Mouse (Mus musculus) adrenal gland, postnatal 14 days (tissue): ENCODE measurements around the gene Paxx. TPM values are rescaled to one million over a fixed set of nuclear protein-coding genes. Genes with fewer than 3 reads are reported as not detected.
"Not testable (repeated sequence)": the region's sequence is repeated elsewhere in the genome, so short reads cannot be mapped to it uniquely, and the experiment has no call there.

Experiments used
- DNase-seq: peaks from one replicate; pipeline ENCODE4 v3.0.0; 2021; ENCODE audit warnings: mixed read lengths
- total RNA-seq: library from RNA; stranded (reverse); gene quantifications from 2 replicates; pipeline ENCODE4 v1.2.3, GENCODE M21; 2021

Gene Paxx
- total RNA-seq, 1 experiment from 2014 or later = 36.2 TPM

DNA sequence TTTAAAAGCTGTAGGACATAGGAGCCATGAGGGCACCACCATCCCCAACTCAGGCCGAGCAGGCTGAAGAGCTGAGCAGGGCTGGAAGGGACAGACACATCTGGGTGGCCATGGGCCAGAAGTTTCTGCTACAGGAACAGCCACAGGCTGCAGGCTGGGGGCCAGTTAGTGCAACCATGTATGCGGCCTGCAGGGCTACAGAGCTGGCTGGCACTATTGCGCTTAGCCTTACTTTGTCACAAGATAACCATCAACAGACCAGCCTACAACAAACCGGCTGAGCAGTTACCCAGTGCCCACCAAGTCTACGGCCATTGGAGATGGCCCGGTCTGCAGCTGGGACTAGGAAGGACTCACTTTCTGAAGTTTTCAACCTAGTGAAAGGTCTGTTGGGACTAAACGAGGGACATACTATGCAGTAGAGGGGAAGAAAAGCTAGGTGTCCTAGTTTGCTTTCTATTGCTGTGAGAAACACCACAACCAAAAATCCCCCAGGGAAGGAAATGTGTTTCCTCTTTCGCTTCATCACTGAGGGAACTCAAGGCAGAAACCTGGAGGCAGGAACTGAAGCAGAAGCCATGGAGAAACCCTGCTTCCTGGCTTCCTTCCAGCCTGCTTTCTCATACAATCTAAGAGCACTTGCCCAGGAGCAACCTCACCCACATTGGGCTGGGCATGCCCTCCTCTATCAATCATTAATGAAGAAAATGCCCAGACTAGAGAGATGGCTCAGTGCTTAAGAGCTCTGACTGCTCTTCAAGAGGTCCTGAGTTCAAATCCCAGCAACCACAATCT, 9.8 kb downstream of the Paxx start:
- DNase-seq = no peak

DNA sequence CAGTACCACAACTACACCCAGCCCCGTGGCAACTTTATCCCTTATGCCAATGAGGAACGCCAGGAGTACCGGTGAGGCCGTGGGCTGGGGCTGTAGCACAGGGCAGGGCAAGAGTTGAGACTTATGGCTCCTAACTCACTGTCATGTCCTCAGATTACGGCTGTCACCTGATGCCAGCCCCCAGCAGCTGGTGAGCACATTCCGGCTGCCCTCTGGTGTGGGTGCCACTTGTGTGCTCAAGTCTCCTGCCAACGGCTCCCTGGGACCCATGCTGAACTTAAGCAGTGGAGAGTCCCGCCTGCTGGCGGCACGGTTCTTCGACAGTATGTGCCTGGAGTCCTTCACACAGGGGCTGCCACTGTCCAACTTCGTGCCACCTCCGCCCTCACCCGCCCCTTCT, 18.2 kb downstream of the Paxx start:
- DNase-seq = no peak

DNA sequence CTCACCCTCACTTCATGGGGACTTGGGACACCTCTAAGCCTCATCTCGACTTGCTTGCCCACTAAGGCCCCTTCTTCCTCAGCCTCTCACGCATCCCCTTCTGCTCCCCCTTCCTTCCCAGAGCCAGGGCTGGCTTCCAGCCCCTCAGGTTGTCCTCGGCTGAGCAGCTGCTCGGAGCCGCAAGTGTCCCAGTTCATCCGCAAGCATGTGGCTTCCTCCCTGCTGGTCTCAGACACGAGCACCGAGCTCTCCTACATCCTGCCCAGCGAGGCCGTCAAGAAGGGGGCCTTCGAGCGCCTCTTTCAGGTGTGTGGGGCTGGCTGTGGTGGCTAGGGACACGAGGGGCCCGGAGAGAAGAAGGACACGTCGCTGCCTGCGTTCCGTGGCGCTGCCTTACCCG, 19.8 kb downstream of the Paxx start:
- no peak for DNase-seq

DNA sequence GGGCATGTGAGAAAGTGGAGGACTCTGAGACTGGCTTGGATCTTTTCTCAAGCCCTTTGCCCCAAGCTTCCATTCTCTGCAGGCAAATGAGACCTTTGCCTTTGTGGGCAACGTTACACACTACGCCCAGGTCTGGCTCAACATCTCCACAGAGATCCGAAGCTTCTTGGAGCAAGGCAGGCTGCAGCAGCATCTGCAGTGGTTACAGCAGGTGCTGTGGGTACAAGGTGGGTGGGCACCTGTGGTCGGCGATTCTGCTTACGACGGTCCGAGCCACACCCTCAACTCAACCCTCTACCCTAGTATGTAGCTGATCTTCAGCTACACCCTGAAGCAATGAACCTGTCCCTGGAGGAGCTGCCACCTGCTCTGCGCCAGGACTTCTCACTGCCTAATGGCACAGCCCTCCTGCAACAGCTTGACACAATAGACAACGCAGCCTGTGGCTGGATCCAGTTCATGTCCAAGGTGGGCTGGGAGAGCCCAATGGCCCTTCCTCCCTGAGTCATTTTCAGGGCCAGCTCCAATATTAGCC, 24.5 kb downstream of the Paxx start:
- DNase-seq = no peak

DNA sequence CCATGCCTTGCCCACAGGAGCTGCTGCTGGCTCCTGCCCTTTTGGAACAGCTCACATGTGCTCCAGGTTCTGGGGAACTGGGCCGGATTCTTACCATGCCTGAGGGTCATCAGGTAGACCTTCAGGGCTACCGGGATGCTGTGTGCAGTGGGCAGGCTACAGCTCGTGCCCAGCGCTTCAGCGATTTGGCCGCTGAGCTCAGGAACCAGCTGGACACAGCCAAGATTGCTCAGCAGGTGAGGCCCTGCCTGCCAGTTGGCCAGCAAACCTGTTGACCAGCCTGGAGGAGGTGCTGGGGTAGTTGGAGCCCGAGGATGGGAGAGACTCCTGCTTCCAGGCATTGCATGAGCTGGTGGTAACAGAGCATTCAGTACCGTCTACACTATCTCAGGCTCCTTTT, 26.6 kb downstream of the Paxx start:
- no peak for DNase-seq

DNA sequence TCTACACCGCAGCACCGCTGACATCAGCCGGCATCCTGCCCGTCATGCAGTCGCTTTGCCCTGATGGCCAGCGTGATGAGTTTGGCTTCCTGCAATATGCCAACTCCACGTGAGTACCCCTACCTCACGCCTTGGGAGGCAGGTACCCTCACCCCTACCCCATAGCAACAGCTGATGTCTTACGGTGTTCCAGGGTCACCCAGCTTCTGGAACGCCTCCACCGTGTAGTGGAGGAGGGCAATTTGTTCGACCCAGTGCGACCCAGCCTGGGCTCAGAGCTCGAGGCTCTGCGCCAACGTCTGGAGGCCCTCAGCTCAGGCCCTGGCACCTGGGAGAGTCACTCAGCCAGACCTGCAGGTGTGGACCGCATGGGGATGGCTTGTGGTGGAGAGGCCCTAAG, 27.8 kb downstream of the Paxx start:
- no peak for DNase-seq

DNA sequence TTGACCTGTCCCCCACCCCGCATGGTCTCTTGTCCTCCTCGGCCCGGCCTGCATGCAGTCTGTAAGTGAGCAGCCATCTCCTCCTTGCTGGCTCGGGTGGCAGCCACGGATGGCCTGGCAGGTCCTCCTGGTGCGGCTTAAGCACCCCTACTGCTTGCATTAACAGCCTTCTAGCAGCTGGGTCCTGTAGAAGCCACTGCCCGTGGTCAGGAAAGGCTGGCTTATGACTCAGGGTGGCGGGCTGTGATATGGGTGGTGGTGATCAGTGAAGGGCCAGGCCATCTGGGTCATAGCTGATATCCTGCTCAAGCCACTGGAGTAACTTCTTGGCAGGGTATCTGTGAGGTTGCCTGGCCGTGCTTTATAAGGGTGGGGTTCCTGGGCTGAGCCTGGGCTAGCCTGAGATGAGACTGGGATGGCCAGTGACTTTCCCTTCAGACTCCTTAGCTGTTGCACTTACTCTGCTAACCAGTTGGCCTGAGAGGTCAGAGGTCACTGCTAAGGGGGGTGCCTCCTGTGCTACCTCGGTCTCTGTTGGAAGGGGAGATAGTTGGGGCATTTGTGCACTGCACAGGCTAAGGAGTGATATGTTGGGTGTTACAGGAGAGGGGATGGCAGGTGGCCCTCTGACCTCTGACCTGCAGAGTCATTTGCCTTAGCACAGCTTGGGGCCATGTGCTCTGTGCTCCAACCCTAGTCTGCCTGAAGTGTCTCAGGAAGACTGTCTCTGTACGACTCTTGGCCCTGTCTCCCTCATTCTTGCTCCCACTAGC, 28.4 kb downstream of the Paxx start:
- DNase-seq = no peak

DNA sequence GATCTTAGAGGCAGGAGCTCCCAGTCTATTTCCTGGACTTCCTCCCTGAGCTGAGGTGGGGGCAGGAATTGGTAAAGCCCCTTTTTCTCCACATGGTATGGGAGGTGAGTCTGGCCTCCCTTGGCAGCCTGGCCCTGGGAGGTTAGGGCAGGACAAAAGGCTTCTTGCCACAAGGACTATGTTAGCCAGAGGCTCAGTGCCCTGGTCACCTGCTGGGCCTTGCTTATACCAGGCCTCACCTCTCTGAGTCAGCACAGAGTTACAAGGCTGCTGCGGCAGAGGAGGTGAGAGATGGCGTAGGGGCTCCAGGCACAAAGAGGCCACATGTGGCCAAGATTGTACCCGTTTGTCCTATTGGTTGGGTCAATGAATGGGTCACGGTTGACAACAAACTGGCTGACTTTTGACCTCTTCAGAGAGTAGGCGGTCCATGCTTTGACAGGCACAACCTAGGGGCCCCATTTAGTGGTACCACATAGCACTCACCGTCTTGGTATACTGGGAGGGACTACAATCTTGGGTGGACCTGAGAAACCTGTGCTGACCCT, 29.5 kb downstream of the Paxx start:
- no peak for DNase-seq

DNA sequence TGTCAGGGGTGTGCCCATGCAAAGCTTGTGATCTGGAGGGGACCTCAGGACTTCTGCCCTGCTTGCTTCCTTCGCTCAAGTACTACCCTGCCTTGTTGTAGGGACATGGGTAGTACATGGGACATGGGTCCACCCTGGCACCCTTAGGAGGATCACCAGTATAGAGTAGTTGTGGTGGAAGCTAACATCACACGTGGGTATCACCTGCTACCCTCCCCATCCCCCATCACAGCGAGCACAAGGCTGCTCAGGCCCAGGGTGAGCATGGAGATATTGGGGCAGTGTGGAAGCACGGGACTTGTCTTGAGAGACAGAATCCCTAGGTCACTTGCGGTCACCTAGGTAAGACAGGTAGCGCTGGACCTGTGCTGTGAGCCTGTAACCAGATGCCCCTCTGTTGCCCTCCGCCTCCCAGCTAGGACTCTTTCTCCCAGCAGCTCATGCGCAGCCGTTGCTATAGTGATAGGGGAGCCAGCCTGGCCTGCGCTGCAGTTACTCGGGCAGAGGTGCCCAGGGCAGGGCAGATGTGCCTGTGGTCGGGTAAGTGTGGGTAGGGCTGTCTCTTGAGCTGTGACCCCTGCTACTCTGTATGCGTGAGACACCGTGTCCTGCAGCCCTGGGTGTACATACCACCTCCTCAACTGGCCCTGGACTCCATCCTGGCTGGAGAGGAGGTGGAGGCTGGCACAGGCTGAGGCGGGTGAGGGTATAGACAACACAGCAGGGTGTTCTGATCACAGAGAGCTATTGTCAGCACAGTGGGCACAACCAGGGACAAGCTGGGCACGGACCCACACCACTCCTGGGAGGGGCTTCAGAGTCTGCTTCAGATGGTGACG, 30.3 kb downstream of the Paxx start:
- no peak for DNase-seq

DNA sequence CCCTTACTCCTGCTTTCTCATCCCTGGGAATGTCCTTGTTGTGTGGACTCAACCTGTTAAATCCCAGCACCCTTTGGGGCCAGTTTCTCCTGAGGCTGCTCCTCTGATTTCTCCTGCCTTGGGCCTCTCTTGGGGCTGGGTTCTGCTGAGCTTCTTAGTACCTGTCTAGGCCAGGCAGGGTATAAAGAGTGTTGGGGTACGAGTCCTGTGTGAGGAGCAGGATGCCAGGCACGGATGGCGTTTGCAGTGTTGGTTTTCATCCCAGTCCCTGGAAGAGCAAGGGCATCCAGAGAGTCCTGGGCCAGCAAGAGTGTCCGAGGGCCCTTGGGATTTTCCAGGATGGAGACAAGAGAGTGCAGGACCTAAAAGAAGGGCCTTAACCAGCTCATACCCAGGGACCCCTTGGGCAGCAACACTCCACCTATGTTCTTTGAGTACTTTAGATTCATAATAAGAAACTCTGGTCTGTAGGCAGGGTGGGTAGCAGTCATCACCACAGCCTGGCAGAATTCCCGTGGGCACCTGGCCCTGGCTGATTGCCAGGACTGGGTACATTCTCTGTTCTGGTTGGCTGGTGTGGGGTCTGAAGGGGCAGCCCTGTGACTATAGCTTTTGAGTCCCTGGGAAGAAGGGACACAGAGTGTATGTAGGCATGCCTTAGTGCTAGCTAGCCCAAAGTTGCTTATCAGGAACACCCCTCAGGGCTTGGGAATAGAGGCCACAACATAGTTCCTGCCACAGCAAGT, 31.3 kb downstream of the Paxx start:
- no peak for DNase-seq

DNA sequence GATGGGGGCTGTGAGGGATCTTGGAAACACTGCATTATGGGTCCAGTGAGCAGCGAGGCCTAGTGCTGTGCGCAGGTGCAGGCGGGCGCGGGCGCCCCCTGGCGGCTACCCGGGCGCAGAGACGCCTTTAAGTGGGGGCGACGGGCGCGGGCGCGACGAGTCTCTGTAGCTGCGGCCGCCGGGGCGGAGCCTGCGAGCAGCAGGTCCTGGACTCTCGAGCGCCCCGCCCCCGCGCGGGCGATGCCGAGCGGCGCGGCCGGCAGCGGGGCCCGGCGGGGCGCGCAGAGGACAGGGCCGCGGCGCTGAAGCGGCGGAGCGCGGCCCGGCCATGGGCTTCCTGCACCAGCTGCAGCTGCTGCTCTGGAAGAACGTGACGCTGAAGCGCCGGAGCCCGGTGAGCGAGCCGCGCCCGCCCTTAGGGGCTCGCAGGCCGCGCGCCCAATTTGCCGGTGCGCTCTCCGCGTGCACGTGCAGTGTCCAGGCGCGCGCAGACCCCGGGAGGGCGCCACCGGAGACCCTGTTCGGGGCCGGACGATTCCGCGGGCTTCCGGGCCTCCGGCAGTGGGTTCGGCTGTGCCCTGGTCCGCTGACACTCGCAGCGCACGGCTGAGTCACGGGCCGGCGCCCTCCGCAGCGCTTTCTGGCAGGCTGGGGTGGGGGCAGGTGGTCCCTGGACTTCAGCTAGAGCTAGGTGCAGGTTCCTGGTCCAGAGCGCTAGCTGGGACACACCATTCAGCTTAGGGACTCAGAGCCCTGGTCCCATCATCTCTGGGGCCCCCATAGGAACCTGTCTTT, 32.3 kb downstream of the Paxx start, which contains the start of gene Abca2:
Gene Abca2 (plus strand): TSS at position 262 of the 795 bp plus-strand sequence.
- DNase-seq = peak; percentile 97

DNA sequence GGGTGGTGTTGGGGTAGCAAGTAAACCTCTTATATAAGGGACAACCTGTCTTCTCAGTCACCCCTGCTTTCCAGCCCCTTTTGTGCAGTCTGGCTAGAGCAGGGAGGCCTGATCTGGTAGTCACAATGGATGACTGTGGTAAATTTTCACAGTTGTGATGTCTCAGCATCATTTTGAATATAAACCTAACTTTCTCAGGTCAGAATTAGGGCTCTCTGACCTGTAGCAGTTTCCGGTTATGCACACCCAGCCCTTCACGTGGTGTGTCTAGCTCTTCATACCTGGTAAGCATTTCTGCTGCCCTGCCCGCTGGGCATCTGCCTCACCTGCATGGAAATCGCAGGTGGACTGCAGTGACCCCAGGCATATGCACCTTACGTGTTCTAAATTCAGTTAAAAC, 33.6 kb downstream of the Paxx start:
- no peak for DNase-seq

DNA sequence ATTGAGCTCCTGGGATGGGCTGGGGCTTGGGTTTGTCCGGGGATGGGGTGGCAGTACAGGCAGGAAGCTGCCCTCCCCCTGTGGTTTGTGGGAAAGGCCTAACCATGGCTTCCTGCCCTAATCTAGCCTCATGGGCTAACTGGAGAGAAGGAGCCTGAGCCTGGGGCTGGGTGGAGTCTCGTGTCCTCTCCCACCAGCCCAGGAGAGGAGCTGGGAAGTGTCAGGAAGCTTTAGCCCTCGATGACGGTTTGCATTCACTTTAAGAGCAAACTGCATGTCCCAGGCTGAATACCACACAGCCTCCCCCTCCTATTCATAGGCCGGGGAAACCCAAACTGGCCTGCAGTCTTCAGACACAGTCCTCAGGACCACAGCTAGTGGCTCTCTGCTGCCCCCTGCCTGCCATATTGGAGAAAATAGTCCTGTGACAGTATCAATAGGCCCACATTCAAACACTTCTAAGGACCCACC, 34.1 kb downstream of the Paxx start:
- DNase-seq = peak; percentile 82

DNA sequence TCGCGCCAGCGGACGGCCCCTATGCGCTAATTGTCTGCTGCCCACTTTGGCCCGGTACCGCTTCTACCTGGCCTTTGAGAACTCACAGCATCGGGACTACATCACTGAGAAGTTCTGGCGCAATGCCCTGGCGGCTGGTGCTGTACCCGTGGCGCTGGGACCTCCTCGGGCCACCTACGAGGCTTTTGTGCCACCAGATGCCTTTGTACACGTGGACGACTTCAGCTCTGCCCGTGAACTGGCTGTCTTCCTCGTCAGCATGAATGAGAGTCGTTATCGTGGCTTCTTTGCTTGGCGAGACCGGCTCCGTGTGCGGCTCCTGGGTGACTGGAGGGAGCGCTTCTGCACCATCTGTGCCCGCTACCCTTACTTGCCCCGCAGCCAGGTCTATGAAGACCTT, 35.4 kb downstream of the Paxx start:
- DNase-seq = no peak

DNA sequence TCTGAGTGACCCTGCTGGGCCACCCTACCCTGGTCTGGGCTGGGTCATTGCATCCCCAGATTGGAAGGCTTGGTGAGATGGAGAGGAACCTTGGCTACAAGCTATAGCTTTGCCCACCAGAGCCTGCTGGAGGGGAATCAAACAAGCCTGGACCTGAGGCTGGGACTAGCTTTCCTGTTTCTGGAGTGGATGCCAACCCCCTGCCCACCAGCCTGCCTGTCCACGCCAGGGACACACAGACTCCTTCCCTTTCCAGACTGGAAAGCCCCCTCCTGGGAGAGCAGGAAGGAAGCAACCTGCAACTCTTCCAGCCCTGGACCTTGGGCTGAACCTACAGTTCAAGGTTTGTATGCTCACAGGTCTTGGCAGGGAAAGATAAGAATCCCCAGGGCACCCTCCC, 37.3 kb downstream of the Paxx start:
- no peak for DNase-seq

DNA sequence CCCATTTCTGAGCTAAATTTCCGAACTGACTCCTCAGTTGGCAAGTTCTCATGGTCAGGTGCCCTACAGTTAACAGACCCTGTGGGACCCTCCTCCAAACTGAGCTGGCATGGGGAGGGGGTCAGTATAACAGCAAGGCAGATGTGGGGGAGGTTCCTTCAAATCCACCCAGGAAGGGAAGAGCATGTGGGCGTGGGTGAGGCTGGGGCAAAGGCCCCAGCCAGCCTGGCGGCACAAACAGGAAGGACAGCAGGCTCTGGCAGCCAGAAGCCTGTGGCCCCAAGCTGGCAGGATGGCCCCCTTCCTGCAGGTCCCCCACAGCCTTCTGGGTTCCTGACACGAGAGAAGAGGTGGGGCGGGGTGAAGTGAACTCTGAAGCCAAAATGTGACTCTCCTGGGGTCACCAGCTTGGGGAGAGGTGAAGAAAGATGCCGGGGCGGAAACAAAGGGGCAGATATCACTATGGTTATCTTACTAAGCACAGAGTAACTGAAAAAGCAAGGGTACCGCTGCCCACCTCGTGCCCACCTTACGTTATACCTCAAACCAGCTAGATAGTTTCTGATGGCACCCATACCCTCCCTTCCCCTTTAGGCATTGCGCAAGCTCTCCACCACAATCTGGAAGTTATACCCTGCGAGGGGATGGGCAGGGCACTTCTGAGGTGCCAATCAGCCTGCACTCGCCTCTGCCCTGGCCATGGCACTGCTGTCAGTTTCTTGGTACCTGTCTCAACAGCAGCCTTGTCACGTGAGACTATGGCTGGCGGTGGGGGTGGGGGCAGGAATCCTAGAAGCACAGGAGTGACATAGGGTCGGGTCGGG, 38.1 kb downstream of the Paxx start, which contains the start of gene Fut7:
Gene Fut7 (plus strand): TSS at position 681 of the 824 bp plus-strand sequence.
- DNase-seq = no peak

DNA sequence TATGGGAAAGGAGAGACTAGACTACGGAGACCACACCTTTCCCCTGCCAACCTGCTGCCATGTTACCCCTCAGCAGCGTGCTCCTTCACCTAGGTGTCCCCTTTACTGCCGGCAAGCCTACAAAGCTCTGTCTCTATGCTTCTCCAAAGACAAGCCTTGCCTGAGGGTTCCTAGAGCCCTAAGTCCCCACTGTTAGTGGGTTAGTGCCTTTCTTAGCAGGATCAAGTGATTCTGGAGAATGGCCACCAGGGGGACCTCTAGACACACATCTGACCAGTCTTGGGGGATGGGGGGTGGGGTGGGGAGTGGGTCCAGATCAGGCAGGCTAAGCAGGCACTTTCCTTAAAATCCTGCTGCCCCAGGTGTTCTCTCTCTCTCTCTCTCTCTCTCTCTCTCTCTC, 39.0 kb downstream of the Paxx start:
- DNase-seq = peak; percentile 68

DNA sequence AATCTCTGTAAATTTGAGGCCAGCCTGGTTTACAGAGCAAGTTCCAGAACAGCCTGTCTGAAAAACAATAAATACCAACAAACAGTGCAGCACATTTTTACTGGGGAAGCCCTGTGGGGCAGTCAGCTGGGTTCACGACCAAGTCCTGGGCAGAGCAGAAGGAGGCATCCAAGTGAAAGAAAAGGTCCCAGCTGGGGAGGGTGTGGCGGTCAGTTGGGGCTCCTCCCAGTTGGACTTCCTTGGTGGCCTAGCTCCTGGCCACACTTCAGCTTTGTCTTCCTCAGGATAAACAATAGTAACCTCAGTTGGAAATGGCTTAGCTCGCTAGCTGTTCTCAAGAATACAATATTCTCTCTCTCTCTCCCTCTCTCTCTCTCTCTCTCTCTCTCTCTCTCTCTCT, 43.5 kb downstream of the Paxx start:
- DNase-seq = peak; percentile 40

DNA sequence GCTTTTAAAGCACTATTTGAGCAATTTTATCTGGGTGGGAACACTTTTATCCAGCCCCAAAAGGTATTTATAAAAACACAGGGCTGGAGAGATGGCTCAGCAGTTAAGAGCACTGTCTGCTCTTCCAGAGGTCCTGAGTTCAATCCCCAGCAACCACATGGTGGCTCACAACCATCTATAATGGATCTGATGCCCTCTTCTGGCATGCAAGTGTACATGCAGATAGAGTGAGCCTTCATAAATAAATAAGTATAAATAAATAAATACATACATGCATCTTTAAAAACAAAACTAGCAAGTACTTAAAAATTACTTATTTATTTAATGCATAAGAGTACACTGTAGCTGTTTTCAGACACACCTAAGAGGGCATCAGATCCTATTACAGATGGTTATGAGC, 47.5 kb downstream of the Paxx start:
- DNase-seq = not testable (repeated sequence)
